Mouse (Mus musculus) heart, adult 2 months (tissue): ENCODE results near the gene Maml3. TPM values are rescaled to one million over a fixed set of nuclear protein-coding genes. Genes with fewer than 3 reads are reported as not detected.
A peak's percentile ranks its signal among the peaks of the same experiment; 100 is the strongest.

ENCODE experiments used
- DNase-seq, 2 experiments: peaks; one replicate each; pipeline ENCODE4 v3.0.0; 2021
- H3K27ac ChIP-seq: fragments of 200-600 bp; 2 replicates; pipeline ENCODE4 v1.8.1; 2022
- H3K27me3 ChIP-seq: fragments of 200-500 bp; 2 replicates; pipeline ENCODE4 v1.6.1; 2012; ENCODE audit warnings: mild to moderate bottlenecking, low read length, inconsistent platforms, mixed read lengths; ENCODE audit not compliant: control insufficient read depth, insufficient read depth
- H3K36me3 ChIP-seq: fragments of 200-500 bp; 2 replicates; pipeline ENCODE4 v1.6.1; 2012; ENCODE audit warnings: low read length, inconsistent platforms; ENCODE audit not compliant: control insufficient read depth, insufficient read depth
- H3K4me1 ChIP-seq: fragments of 200-500 bp; 2 replicates; pipeline ENCODE4 v1.6.1; 2011; ENCODE audit warnings: low read length; ENCODE audit not compliant: control insufficient read depth, insufficient read depth
- H3K4me3 ChIP-seq: fragments of 200-600 bp; 2 replicates; pipeline ENCODE4 v1.8.1; 2022
- H3K79me2 ChIP-seq: fragments of 200-500 bp; replicated peaks from 2 replicates; pipeline ENCODE4 v1.6.1; 2012; ENCODE audit warnings: mild to moderate bottlenecking, inconsistent platforms, low read length, moderate library complexity, mixed read lengths; ENCODE audit not compliant: control insufficient read depth, insufficient read depth
- H3K9ac ChIP-seq: fragments of 200-500 bp; 2 replicates; pipeline ENCODE4 v1.6.1; 2012; ENCODE audit warnings: low read depth, mild to moderate bottlenecking, control low read depth, inconsistent platforms, low read length, mixed read lengths
- CTCF ChIP-seq: fragments of 200-600 bp; IDR thresholded peaks from 2 replicates; pipeline ENCODE4 v1.8.1; 2022; ENCODE audit warnings: antibody characterized with exemption, mild to moderate bottlenecking, moderate library complexity
- EP300 ChIP-seq: fragments of 200-500 bp; IDR thresholded peaks from 2 replicates; pipeline ENCODE4 v1.6.1; 2011; ENCODE audit warnings: low read depth, low read length, control low read depth; ENCODE audit not compliant: insufficient read depth
- POLR2A ChIP-seq: fragments of 200-500 bp; IDR thresholded peaks from 2 replicates; pipeline ENCODE4 v1.6.1; 2011; ENCODE audit warnings: mild to moderate bottlenecking, low read depth, low read length, control low read depth; ENCODE audit not compliant: insufficient read depth
- whole genome bisulfite sequencing: fragments of 180-500 bp; shearing (Covaris S2); methylation state at CpG from one replicate; pipeline ENCODE4 v1.1.7; 2018; 5-methylcytosine and 5-hydroxymethylcytosine counted together
- intact Hi-C: fragments of 180-260 bp; cut with DNase I; formaldehyde crosslinking; loops from one replicate; pipeline ENCODE4 v1.15.1; 2025
- polyA plus RNA-seq: library from polyadenylated mRNA; depleted of rRNA; stranded (reverse); fragments of >200 nt; gene quantifications from 2 replicates; pipeline ENCODE4 v1.2.3, GENCODE M21; 2012
- total RNA-seq, 2 experiments: library from RNA; stranded (reverse); gene quantifications; 2 replicates each; pipeline ENCODE4 v1.2.3; 2021

Maml3 gene
- total and polyA plus RNA-seq, 3 experiments = 1.9 to 2.8 (median 2.7) TPM

DNA sequence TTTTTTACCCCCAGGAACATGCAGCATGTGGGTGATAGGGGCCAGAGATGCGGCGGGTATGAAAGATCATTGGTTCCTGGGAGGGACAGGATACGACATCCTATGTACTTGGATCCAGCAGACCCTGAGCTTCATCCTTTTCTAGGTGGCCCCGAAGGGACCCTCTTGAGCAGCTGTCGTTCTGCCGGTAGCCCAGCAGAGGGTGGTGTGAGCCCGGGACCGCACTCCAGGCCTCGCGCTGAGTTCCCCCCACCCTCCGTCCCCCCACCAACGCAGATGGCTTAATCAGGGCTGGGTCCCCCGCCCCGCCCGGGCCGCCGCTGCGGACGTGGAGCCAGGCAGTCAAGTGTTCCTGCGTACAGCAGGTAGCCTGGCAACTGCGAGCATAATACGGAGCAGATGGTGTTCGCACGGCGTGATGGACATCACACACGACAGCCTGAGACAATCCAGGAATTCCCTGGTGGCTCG, 403.6 kb downstream of the Maml3 start:
- intact Hi-C loops = loop anchor here (1.0 to 10.0 kb wide), 6 partner anchors 36 to 541 kb away; no protein-coding TSS in a partner anchor

GRCm38 (mm10) chr3:51700731-51701280, 404.1 kb downstream of the Maml3 start:
- WGBS = 21% methylated on average over 15 of the region's 15 CpGs
- Histone ChIP-seq H3K79me2 (no peaks in the 10 kb centered on the region), H3K4me3 (peak overlapping the region; percentile 51), H3K27me3 (no peaks in the 10 kb centered on the region), H3K27ac (peak overlapping the region; percentile 72), H3K4me1 (peaks cover 3% of the 10 kb centered on the region; the same call in 1 of the 2 replicates), H3K36me3 (no peaks in the 10 kb centered on the region), H3K9ac (0 out of 2 replicates have a peak overlapping the region, but pooled peaks have one; percentile 2)
- intact Hi-C loops = loop anchor here (1.0 to 10.0 kb wide), 6 partner anchors 36 to 541 kb away; no protein-coding TSS in a partner anchor
- TF ChIP-seq CTCF (no peak), EP300 (no peak), POLR2A (no peak)
- peak in 1 of 2 experiments; percentile 20 for DNase-seq

More for the DNA sequence above, 403.6 kb downstream of the Maml3 start:
- under 1% methylated on average over 27 of the region's 27 CpGs for WGBS
- Histone ChIP-seq H3K9ac (peak overlapping the region; percentile 48), H3K4me1 (peaks cover 3% of the 10 kb centered on the region; the same call in 1 of the 2 replicates), H3K36me3 (no peaks in the 10 kb centered on the region), H3K27me3 (no peaks in the 10 kb centered on the region), H3K27ac (peak overlapping the region; percentile 72), H3K4me3 (peak overlapping the region; percentile 51), H3K79me2 (no peaks in the 10 kb centered on the region)
- DNase-seq = peak; percentile 83 to 85
- TF ChIP-seq POLR2A (no peak), EP300 (peak; percentile 78; the same call in 1 of the 2 replicates), CTCF (no peak; the same call in 1 of the 2 replicates)

DNA sequence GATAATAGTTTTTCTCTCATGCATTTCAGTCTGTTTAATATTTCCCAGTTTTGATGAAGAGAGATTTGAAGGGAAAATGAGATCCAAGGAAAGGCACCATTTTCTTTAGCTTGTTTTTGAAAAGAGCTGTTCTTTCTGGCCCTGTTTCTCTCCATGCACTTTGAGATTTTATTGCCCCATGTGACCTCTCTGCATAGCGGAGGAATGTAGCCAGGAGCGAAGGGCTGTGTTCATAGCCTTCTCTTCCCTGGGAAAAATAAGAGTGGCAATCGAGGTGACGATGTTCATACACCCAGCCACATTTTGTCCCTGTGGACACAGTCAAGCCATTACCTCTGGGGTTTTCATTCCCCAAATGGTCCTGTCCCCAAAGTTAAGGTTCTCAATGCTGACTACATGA, 404.8 kb downstream of the Maml3 start:
- DNase-seq = no peak
- Histone ChIP-seq H3K79me2 (no peaks in the 10 kb centered on the region), H3K4me1 (peaks cover 3% of the 10 kb centered on the region; the same call in 1 of the 2 replicates), H3K27ac (peak overlapping the region; percentile 72), H3K4me3 (no peak overlapping the region), H3K9ac (no peak overlapping the region), H3K27me3 (no peaks in the 10 kb centered on the region), H3K36me3 (no peaks in the 10 kb centered on the region)
- intact Hi-C loops = loop anchor here (5.0 to 10.0 kb wide), 4 partner anchors 37 to 215 kb away; no protein-coding TSS in a partner anchor
- TF ChIP-seq CTCF = no peak
- WGBS = 58% methylated on average over 4 of the region's 4 CpGs

- Histone ChIP-seq H3K4me1 (peaks cover 3% of the 10 kb centered on the region; the same call in 1 of the 2 replicates), H3K4me3 (no peak overlapping the region), H3K36me3 (no peaks in the 10 kb centered on the region), H3K27me3 (no peaks in the 10 kb centered on the region), H3K9ac (no peak overlapping the region), H3K27ac (no peak overlapping the region), H3K79me2 (no peaks in the 10 kb centered on the region)
- DNase-seq = no peak
- intact Hi-C loops = no loop called here
- TF ChIP-seq CTCF (no peak), EP300 (no peak), POLR2A (no peak)
- WGBS = 88% methylated on average over 3 of the region's 3 CpGs
Observed at GRCm38 (mm10) chr3:51697931-51698330, 406.9 kb downstream of the Maml3 start.

DNA sequence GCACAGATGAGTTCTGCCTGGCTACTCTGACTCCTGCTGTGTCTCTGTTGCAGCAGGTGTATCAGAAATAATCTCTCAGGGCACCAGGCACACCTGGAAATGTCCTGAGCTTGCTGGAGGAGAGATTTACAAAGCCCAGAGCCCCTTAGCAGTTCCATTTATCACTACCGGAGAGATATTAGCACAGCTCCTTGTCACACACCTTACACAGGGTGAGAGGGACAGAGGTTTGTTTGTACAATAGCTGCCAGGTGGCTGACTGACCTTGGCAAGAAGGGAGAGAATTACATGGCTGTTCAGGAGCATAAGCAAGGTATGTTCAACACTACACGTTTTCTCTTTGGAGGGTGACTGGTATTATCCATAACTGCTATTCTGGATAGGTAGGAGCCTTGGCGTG, 409.2 kb downstream of the Maml3 start:
- no peaks in the 10 kb centered on the region for H3K27me3 ChIP-seq
- H3K4me1 ChIP-seq = peaks cover 3% of the 10 kb centered on the region; the same call in 1 of the 2 replicates
- H3K36me3 ChIP-seq = no peaks in the 10 kb centered on the region
- H3K79me2 ChIP-seq = no peaks in the 10 kb centered on the region
- no peak for DNase-seq
- no peak overlapping the region for H3K9ac ChIP-seq
- no peak overlapping the region for H3K27ac ChIP-seq
- no peak for TF ChIP-seq POLR2A
- TF ChIP-seq EP300 = no peak
- no peak for TF ChIP-seq CTCF
- H3K4me3 ChIP-seq = no peak overlapping the region
- intact Hi-C loops = no loop called here
- WGBS = 96% methylated on average over 3 of the region's 3 CpGs

GRCm38 (mm10) chr3:51694576-51694975, 410.3 kb downstream of the Maml3 start:
- Histone ChIP-seq H3K9ac (no peak overlapping the region), H3K79me2 (no peaks in the 10 kb centered on the region), H3K4me1 (no peaks in the 10 kb centered on the region), H3K27ac (no peak overlapping the region), H3K36me3 (no peaks in the 10 kb centered on the region), H3K4me3 (no peak overlapping the region), H3K27me3 (no peaks in the 10 kb centered on the region)
- 79% methylated on average over 14 of the region's 14 CpGs for WGBS
- intact Hi-C loops = no loop called here
- no peak for TF ChIP-seq CTCF
- DNase-seq = no peak
